Mouse (Mus musculus) embryonic fibroblast, embryonic 13.5 days (primary cell): Measurements from ENCODE around the gene Gemin5.

Experiments used
- CTCF ChIP-seq: IDR thresholded peaks from 2 replicates; pipeline ENCODE4 v1.5.1; 2011; ENCODE audit warnings: mild to moderate bottlenecking, control low read depth, low read length, moderate library complexity, borderline replicate concordance; ENCODE audit not compliant: insufficient read depth
- POLR2A ChIP-seq: IDR thresholded peaks from 2 replicates; pipeline ENCODE4 v1.6.1; 2011; ENCODE audit warnings: low read depth, mild to moderate bottlenecking, control low read depth, low read length, moderate library complexity

GRCm38 (mm10) chr11:58183579-58183978 is 15.2 kb upstream of the Gemin5 start:
- no peak for TF ChIP-seq CTCF
- no peak for TF ChIP-seq POLR2A
